Mouse (Mus musculus) neural tube, embryonic 11.5 days (tissue): ENCODE results near the gene Btbd9. TPM values are rescaled to one million over a fixed set of nuclear protein-coding genes. Genes with fewer than 3 reads are reported as not detected.

ENCODE experiments used
- ATAC-seq: fragments of 200-750 bp; cut with Nextera tagmentation; 2 replicates; pipeline ENCODE4 v1.8.0; 2017; ENCODE audit warnings: moderate number of reproducible peaks, mild to moderate bottlenecking, moderate TSS enrichment, moderate library complexity; ENCODE audit not compliant: insufficient read depth, low FRiP score, low TSS enrichment
- DNase-seq: peaks from one replicate; pipeline ENCODE4 v3.0.0-alpha.2; 2015; ENCODE audit warnings: low spot score
- H3K27ac ChIP-seq: fragments of 300-500 bp; sonication (generic); 2 replicates; pipeline ENCODE4 v1.5.1; 2014; ENCODE audit warnings: low read depth, mild to moderate bottlenecking, low read length
- H3K27me3 ChIP-seq: fragments of 300-500 bp; sonication (generic); 2 replicates; pipeline ENCODE4 v1.6.1; 2014; ENCODE audit warnings: mild to moderate bottlenecking, low read length, mixed read lengths; ENCODE audit not compliant: control insufficient read depth, insufficient read depth
- H3K36me3 ChIP-seq: fragments of 300-500 bp; sonication (generic); 2 replicates; pipeline ENCODE4 v1.6.1; 2014; ENCODE audit warnings: mild to moderate bottlenecking, low read length, moderate library complexity, mixed read lengths; ENCODE audit not compliant: control insufficient read depth, insufficient read depth
- H3K4me1 ChIP-seq: fragments of 300-500 bp; sonication (generic); 2 replicates; pipeline ENCODE4 v1.6.1; 2014; ENCODE audit warnings: low read length, mixed read lengths; ENCODE audit not compliant: control insufficient read depth, insufficient read depth
- H3K4me2 ChIP-seq: fragments of 300-500 bp; sonication (generic); 2 replicates; pipeline ENCODE4 v1.6.1; 2014; ENCODE audit warnings: low read depth, mild to moderate bottlenecking, moderate library complexity
- H3K4me3 ChIP-seq: fragments of 300-500 bp; sonication (generic); 2 replicates; pipeline ENCODE4 v1.5.1; 2014; ENCODE audit warnings: low read depth, low read length
- H3K9ac ChIP-seq: fragments of 300-500 bp; sonication (generic); 2 replicates; pipeline ENCODE4 v1.6.1; 2014; ENCODE audit warnings: mild to moderate bottlenecking, low read length
- H3K9me3 ChIP-seq: fragments of 300-500 bp; sonication (generic); 2 replicates; pipeline ENCODE4 v1.6.1; 2016; ENCODE audit warnings: low read length; ENCODE audit not compliant: control insufficient read depth
- WGBS: fragments of 180-500 bp; shearing (Covaris S2); extraction: QIAGEN DNeasy Blood & Tissue Kit; methylation state at CpG from one replicate; pipeline ENCODE4 v1.1.7; 2014; 5-methylcytosine and 5-hydroxymethylcytosine counted together
- polyA plus RNA-seq: library from polyadenylated mRNA; unstranded; fragments of >200 nt; fragmentation: Nextera tagmentation; extraction: Ambion mirVana; gene quantifications from 2 replicates; pipeline ENCODE4 v1.2.1, GENCODE M21; 2014

Btbd9 gene
- polyA plus RNA-seq, 1 experiment from 2014 or later = 56.5 TPM

- H3K4me3 ChIP-seq = no peak overlapping the region
- no peak overlapping the region for H3K27ac ChIP-seq
- H3K4me1 ChIP-seq = no peaks in the 10 kb centered on the region
- no peak for DNase-seq
- no peaks in the 10 kb centered on the region for H3K27me3 ChIP-seq
- no peaks in the 10 kb centered on the region for H3K36me3 ChIP-seq
- WGBS = 90% methylated on average over 2 of the region's 2 CpGs
- no peaks in the 10 kb centered on the region for H3K9me3 ChIP-seq
- no peak for ATAC-seq
- no peak overlapping the region for H3K4me2 ChIP-seq
- no peak overlapping the region for H3K9ac ChIP-seq
Observed at GRCm38 (mm10) chr17:30558623-30559022, 17.7 kb downstream of the Btbd9 start.

GRCm38 (mm10) chr17:30556512-30556911, 19.8 kb downstream of the Btbd9 start:
- WGBS = 86% methylated on average over 3 of the region's 3 CpGs
- DNase-seq (no peak), ATAC-seq (no peak)
- Histone ChIP-seq H3K9ac (no peak overlapping the region), H3K4me2 (no peak overlapping the region), H3K36me3 (no peaks in the 10 kb centered on the region), H3K27ac (no peak overlapping the region), H3K9me3 (no peaks in the 10 kb centered on the region), H3K27me3 (no peaks in the 10 kb centered on the region), H3K4me3 (no peak overlapping the region), H3K4me1 (no peaks in the 10 kb centered on the region)

GRCm38 (mm10) chr17:30553027-30553937, 23.0 kb downstream of the Btbd9 start:
- ATAC-seq = no peak
- WGBS = 87% methylated on average over 4 of the region's 4 CpGs
- DNase-seq = no peak
- Histone ChIP-seq H3K27ac (no peak overlapping the region), H3K4me3 (no peak overlapping the region), H3K4me1 (no peaks in the 10 kb centered on the region), H3K27me3 (no peaks in the 10 kb centered on the region), H3K9me3 (no peaks in the 10 kb centered on the region), H3K9ac (no peak overlapping the region), H3K36me3 (no peaks in the 10 kb centered on the region), H3K4me2 (no peak overlapping the region)

- no peak for DNase-seq
- 21% methylated on average over 1 of the region's 1 CpGs for WGBS
- H3K36me3 ChIP-seq = no peaks in the 10 kb centered on the region
Observed at GRCm38 (mm10) chr17:30550774-30551107, 25.5 kb downstream of the Btbd9 start.

GRCm38 (mm10) chr17:30549899-30550773, 26.2 kb downstream of the Btbd9 start:
- no peak for ATAC-seq
- Histone ChIP-seq H3K4me1 (no peaks in the 10 kb centered on the region), H3K9ac (no peak overlapping the region), H3K27me3 (no peaks in the 10 kb centered on the region), H3K9me3 (no peaks in the 10 kb centered on the region), H3K4me3 (no peak overlapping the region), H3K27ac (no peak overlapping the region), H3K36me3 (no peaks in the 10 kb centered on the region), H3K4me2 (no peak overlapping the region)
- DNase-seq = no peak
- 45% methylated on average over 9 of the region's 9 CpGs for WGBS

More at GRCm38 (mm10) chr17:30550774-30551107, 25.5 kb downstream of the Btbd9 start:
- H3K9me3 ChIP-seq = no peaks in the 10 kb centered on the region
- H3K9ac ChIP-seq = no peak overlapping the region
- H3K4me1 ChIP-seq = no peaks in the 10 kb centered on the region
- H3K4me2 ChIP-seq = no peak overlapping the region
- ATAC-seq = no peak
- H3K4me3 ChIP-seq = no peak overlapping the region
- no peaks in the 10 kb centered on the region for H3K27me3 ChIP-seq
- H3K27ac ChIP-seq = no peak overlapping the region

- 53% methylated on average over 8 of the region's 8 CpGs for WGBS
Observed at GRCm38 (mm10) chr17:30539098-30539497, 37.2 kb downstream of the Btbd9 start.

GRCm38 (mm10) chr17:30536651-30537050, 39.6 kb downstream of the Btbd9 start:
- Histone ChIP-seq H3K27ac (no peak overlapping the region), H3K9ac (no peak overlapping the region), H3K4me2 (no peak overlapping the region), H3K27me3 (no peaks in the 10 kb centered on the region), H3K4me3 (no peak overlapping the region), H3K36me3 (no peaks in the 10 kb centered on the region), H3K9me3 (no peaks in the 10 kb centered on the region), H3K4me1 (no peaks in the 10 kb centered on the region)
- no peak for DNase-seq
- WGBS = 62% methylated on average over 5 of the region's 5 CpGs
- no peak for ATAC-seq

More at GRCm38 (mm10) chr17:30539098-30539497, 37.2 kb downstream of the Btbd9 start:
- no peak overlapping the region for H3K4me2 ChIP-seq
- no peak for ATAC-seq
- H3K9ac ChIP-seq = no peak overlapping the region
- H3K27me3 ChIP-seq = no peaks in the 10 kb centered on the region
- DNase-seq = no peak
- H3K36me3 ChIP-seq = no peaks in the 10 kb centered on the region
- no peak overlapping the region for H3K4me3 ChIP-seq
- H3K9me3 ChIP-seq = no peaks in the 10 kb centered on the region
- H3K27ac ChIP-seq = no peak overlapping the region
- H3K4me1 ChIP-seq = no peaks in the 10 kb centered on the region

GRCm38 (mm10) chr17:30533098-30533497, 43.2 kb downstream of the Btbd9 start:
- WGBS = 90% methylated on average over 2 of the region's 2 CpGs
- no peak for DNase-seq
- H3K27ac ChIP-seq = no peak overlapping the region
- no peak for ATAC-seq
- no peaks in the 10 kb centered on the region for H3K36me3 ChIP-seq
- no peak overlapping the region for H3K9ac ChIP-seq
- no peaks in the 10 kb centered on the region for H3K27me3 ChIP-seq
- no peaks in the 10 kb centered on the region for H3K9me3 ChIP-seq
- H3K4me3 ChIP-seq = no peak overlapping the region
- H3K4me2 ChIP-seq = no peak overlapping the region
- H3K4me1 ChIP-seq = no peaks in the 10 kb centered on the region
